Comparison of ENCODE assay signal across 7 mouse cellular contexts in the genomic region with DNA sequence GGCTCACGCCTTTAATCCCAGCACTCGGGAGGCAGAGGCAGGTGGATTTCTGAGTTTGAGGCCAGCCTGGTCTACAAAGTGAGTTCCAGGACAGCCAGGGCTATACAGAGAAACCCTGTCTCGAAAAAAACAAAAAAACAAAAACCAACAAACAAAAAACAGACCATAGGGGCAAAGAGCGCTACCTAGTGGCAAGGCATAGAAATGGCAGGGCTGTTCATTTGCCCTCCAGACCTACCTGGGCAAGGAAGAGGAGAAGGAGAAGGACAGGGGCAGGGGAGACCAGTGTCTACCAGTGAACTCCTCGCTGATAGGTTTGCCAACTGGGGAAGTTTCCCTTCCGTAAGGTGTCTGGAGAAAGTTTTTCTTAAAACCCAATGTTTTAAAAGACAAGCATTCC.
DNase-seq lines count a peak whose midpoint lies in the region; ATAC-seq and TF ChIP-seq lines count a peak whose summit lies in the region.
"Not testable (repeated sequence)": the region's sequence is repeated elsewhere in the genome, so short reads cannot be mapped to it uniquely, and the experiment has no call there.

No protein-coding gene starts in this region.

- DNase-seq in adrenal gland, postnatal 14 days = peak; percentile 18
- not testable (repeated sequence) for DNase-seq in heart, adult 2 months; kidney, postnatal 0 days (ENCODE audit: low spot score); liver, postnatal 0 days; midbrain, postnatal 0 days (ENCODE audit: low spot score)

- H3K9ac ChIP-seq in ES-Bruce4 (ENCODE audit: low read depth, poor library complexity, severe bottlenecking); heart, adult 2 months (ENCODE audit: low read depth, low read length); kidney, postnatal 0 days (ENCODE audit: low read depth, low read length); liver, postnatal 0 days (replicated peaks); midbrain, postnatal 0 days (replicated peaks; ENCODE audit: low read length, poor library complexity, severe bottlenecking): not testable (repeated sequence)

- not testable (repeated sequence) for TF ChIP-seq POLR2A in ES-Bruce4 (IDR thresholded peaks at IDR 0.05; ENCODE audit: insufficient read depth, low read length); heart, adult 2 months (IDR thresholded peaks at IDR 0.05; ENCODE audit: insufficient read depth, low read depth, low read length)

- WGBS in heart, adult 2 months = 78% methylated on average over 6 of the region's 6 CpGs
- 84% methylated on average over 6 of the region's 6 CpGs for WGBS in kidney, postnatal 0 days
- WGBS in liver, postnatal 0 days (ENCODE audit: insufficient replicate concordance) = 67% methylated on average over 6 of the region's 6 CpGs
- whole genome bisulfite sequencing in midbrain, postnatal 0 days = 85% methylated on average over 6 of the region's 6 CpGs

- intact Hi-C loops in heart, adult 2 months (cut with DNase I) = not testable (repeated sequence)

- H3K27ac ChIP-seq in ES-Bruce4 (ENCODE audit: insufficient read depth, low read length); heart, adult 2 months; kidney, postnatal 0 days; liver, postnatal 0 days (ENCODE audit: low read depth); midbrain, postnatal 0 days (ENCODE audit: low read depth, low read length): not testable (repeated sequence)

- H3K9me3 ChIP-seq in ES-Bruce4 (replicated peaks; ENCODE audit: control insufficient read depth, insufficient read depth, low read length, poor library complexity, severe bottlenecking); kidney, postnatal 0 days (replicated peaks; ENCODE audit: low read length); liver, postnatal 0 days (ENCODE audit: low read length); midbrain, postnatal 0 days (ENCODE audit: low read length): not testable (repeated sequence)

- ATAC-seq in common myeloid progenitor, adult 5-6 weeks (replicated peaks; ENCODE audit: low read depth, poor library complexity, severe bottlenecking) = 0 out of 2 replicates have a peak, but pooled peaks have one; percentile 31
- ATAC-seq in kidney, postnatal 0 days (replicated peaks; ENCODE audit: low FRiP score, low read depth); liver, postnatal 0 days; midbrain, postnatal 0 days (ENCODE audit: low FRiP score): not testable (repeated sequence)

- TF ChIP-seq EP300 in ES-Bruce4 (IDR thresholded peaks at IDR 0.05; ENCODE audit: insufficient read depth, low read depth, low read length); heart, adult 2 months (IDR thresholded peaks at IDR 0.05; ENCODE audit: insufficient read depth, low read depth, low read length); liver, postnatal 0 days (IDR thresholded peaks at IDR 0.05; ENCODE audit: low read depth): not testable (repeated sequence)

- peak; percentile 42 for TF ChIP-seq CTCF in ES-Bruce4 (IDR thresholded peaks at IDR 0.05; ENCODE audit: low read depth, low read length)
- peak; percentile 46 for TF ChIP-seq CTCF in heart, adult 2 months (IDR thresholded peaks at IDR 0.05)
- TF ChIP-seq CTCF in kidney, postnatal 0 days (IDR thresholded peaks at IDR 0.05; ENCODE audit: low read depth) = peak; percentile 46
- TF ChIP-seq CTCF in liver, postnatal 0 days (IDR thresholded peaks at IDR 0.05; ENCODE audit: low read depth) = peak; percentile 60
- TF ChIP-seq CTCF in midbrain, postnatal 0 days (IDR thresholded peaks at IDR 0.05) = peak; percentile 41

- H3K4me3 ChIP-seq in ES-Bruce4 (ENCODE audit: low read depth, low read length); heart, adult 2 months; kidney, postnatal 0 days (replicated peaks; ENCODE audit: low read depth, low read length); liver, postnatal 0 days (ENCODE audit: low read depth, low read length); midbrain, postnatal 0 days (ENCODE audit: low read depth, low read length): not testable (repeated sequence)

- H3K4me2 ChIP-seq in kidney, postnatal 0 days (ENCODE audit: low read length); liver, postnatal 0 days (ENCODE audit: low read depth, low read length); midbrain, postnatal 0 days (ENCODE audit: low read depth, low read length, poor library complexity, severe bottlenecking): not testable (repeated sequence)

- not testable (repeated sequence) for H3K4me1 ChIP-seq in ES-Bruce4 (ENCODE audit: control insufficient read depth, insufficient read depth, low read length); heart, adult 2 months (ENCODE audit: control insufficient read depth, insufficient read depth, low read length); kidney, postnatal 0 days (replicated peaks; ENCODE audit: insufficient read depth, low read length); midbrain, postnatal 0 days (ENCODE audit: insufficient read depth, low read length)
- H3K4me1 ChIP-seq in liver, postnatal 0 days (ENCODE audit: insufficient read depth) = peaks cover 12% of the 10 kb centered on the region

- not testable (repeated sequence) for H3K36me3 ChIP-seq in ES-Bruce4 (ENCODE audit: control insufficient read depth, insufficient read depth, low read length, poor library complexity, severe bottlenecking); heart, adult 2 months (ENCODE audit: control insufficient read depth, insufficient read depth, low read length); kidney, postnatal 0 days (ENCODE audit: insufficient read depth, low read length); liver, postnatal 0 days (replicated peaks; ENCODE audit: insufficient read depth, low read length); midbrain, postnatal 0 days (ENCODE audit: insufficient read depth, low read length)

- H3K27me3 ChIP-seq in ES-Bruce4 (ENCODE audit: control insufficient read depth, insufficient read depth, low read length, poor library complexity, severe bottlenecking); heart, adult 2 months (ENCODE audit: control insufficient read depth, insufficient read depth, low read length); kidney, postnatal 0 days (ENCODE audit: insufficient read depth, low read length); liver, postnatal 0 days (ENCODE audit: insufficient read depth, low read length); midbrain, postnatal 0 days (ENCODE audit: insufficient read depth, low read length): not testable (repeated sequence)

- not testable (repeated sequence) for H3K79me2 ChIP-seq in heart, adult 2 months (replicated peaks; ENCODE audit: control insufficient read depth, insufficient read depth, low read length)
